Mouse (Mus musculus) testis, adult 2 months (tissue): ENCODE data around the gene Dst.

Experiments used
- CTCF ChIP-seq: fragments of 200-500 bp; IDR thresholded peaks from 2 replicates; pipeline ENCODE4 v1.5.1; 2012; ENCODE audit warnings: low read depth, mild to moderate bottlenecking, inconsistent platforms, low read length, moderate library complexity; ENCODE audit not compliant: control insufficient read depth, insufficient read depth, insufficient replicate concordance
- POLR2A ChIP-seq: fragments of 200-500 bp; IDR thresholded peaks from 2 replicates; pipeline ENCODE4 v1.6.1; 2012; ENCODE audit warnings: low read depth, mild to moderate bottlenecking, inconsistent platforms, low read length, moderate library complexity; ENCODE audit not compliant: control insufficient read depth

GRCm38 (mm10) chr1:34275787-34276186, 367.8 kb downstream of the Dst start:
- TF ChIP-seq CTCF (no peak), POLR2A (no peak)
